Mouse (Mus musculus) lung, adult 2 months (tissue): ENCODE measurements around the gene Lrrc10b. TPM values are rescaled to one million over a fixed set of nuclear protein-coding genes. Genes with fewer than 3 reads are reported as not detected.

Source experiments
- DNase-seq: peaks from one replicate; pipeline ENCODE4 v3.0.0; 2022
- H3K4me1 ChIP-seq: fragments of 200-500 bp; 2 replicates; pipeline ENCODE4 v1.6.1; 2011; ENCODE audit warnings: low read length; ENCODE audit not compliant: control insufficient read depth, insufficient read depth
- H3K4me3 ChIP-seq: fragments of 200-500 bp; replicated peaks from 2 replicates; pipeline ENCODE3; 2011; ENCODE audit warnings: low read depth, mild to moderate bottlenecking, control low read depth, low read length; ENCODE audit errors: extremely low read depth
- CTCF ChIP-seq: fragments of 200-500 bp; IDR thresholded peaks from 2 replicates; pipeline ENCODE4 v1.5.1; 2011; ENCODE audit warnings: mild to moderate bottlenecking, low read length, control low read depth; ENCODE audit not compliant: insufficient read depth
- POLR2A ChIP-seq: fragments of 200-500 bp; IDR thresholded peaks from 2 replicates; pipeline ENCODE4 v1.6.1; 2011; ENCODE audit warnings: low read depth, mild to moderate bottlenecking, control low read depth, low read length, borderline replicate concordance; ENCODE audit errors: extremely low read depth
- WGBS: fragments of 180-500 bp; shearing (Covaris S2); methylation state at CpG from one replicate; pipeline ENCODE4 v1.1.7; 2018; 5-methylcytosine and 5-hydroxymethylcytosine counted together
- polyA plus RNA-seq: library from polyadenylated mRNA; depleted of rRNA; stranded (reverse); fragments of >200 nt; gene quantifications from 2 replicates; pipeline ENCODE4 v1.2.3, GENCODE M21; 2012; rRNA removed

The Lrrc10b gene
- polyA plus RNA-seq, 1 experiment, result 20.6 TPM

DNA sequence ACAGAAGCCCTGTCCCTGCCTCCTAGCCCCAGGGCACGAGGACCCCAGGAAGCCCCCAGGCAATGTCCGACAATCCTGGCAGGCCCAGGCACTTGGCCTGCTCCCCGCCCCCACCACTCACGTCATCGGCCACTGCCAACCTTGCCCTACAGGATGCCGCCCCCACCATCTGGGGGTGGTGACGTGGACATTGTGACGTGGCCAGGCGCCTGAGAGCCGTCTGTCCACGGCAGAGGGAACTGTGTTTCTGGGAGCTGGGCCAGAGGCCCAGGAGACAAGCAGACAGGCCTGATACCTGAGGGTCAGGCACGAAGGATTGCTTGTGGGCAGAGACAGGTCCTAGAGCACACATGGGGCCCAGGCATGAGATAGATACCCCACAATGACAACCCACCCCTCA, 39.8 kb downstream of the Lrrc10b start:
- H3K4me3 ChIP-seq, result no peak overlapping the region

DNA sequence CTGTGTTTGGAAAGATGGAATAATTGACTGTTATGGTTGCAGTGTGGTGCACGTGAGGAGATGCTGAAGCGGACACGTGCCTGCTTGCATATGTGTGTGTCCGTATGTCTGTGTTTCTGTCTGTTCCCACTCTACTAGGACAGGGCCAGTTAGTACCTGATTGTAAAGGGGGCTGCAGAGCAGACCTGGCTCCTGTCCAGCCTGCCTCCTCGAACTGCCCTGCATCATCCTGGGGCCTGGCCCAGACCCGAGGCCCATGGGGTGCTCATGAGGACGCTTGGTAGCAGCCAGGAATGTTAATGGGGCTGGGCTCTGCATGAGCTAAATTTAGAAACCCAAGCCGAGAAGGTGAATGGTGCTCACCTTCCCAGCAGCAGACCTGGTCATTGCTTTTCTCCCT, 40.4 kb downstream of the Lrrc10b start:
- TF ChIP-seq POLR2A (no peak), CTCF (no peak)
- Histone ChIP-seq H3K4me3 (no peak overlapping the region), H3K4me1 (no peaks in the 10 kb centered on the region)
- DNase-seq, result no peak
- WGBS, result 51% methylated on average over 8 of the region's 8 CpGs

More for the DNA sequence above, 39.8 kb downstream of the Lrrc10b start:
- no peak for DNase-seq
- H3K4me1 ChIP-seq, result no peaks in the 10 kb centered on the region
- WGBS, result 49% methylated on average over 12 of the region's 12 CpGs
- TF ChIP-seq POLR2A, result no peak

DNA sequence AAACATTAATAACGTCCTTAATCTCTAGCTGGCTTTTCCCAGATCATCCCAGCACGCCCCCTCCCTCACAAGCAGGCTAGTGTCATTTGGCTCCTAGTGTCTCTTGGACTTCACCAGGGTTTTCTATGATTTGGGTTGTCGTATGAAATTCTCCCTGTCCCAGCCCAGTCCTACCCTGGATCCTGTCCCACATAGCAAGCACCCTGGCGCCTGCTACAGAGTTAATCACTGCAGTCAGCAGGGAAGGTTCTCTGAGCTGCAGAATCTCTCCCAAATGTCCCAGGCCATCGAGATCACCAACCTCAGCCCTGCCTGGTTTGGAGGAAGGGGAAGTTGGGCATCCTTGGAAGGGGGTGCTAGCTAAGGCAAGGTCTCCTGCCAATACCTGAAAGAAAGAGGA, 41.8 kb downstream of the Lrrc10b start:
- WGBS, result 73% methylated on average over 5 of the region's 5 CpGs
- no peak for TF ChIP-seq CTCF
- no peak for TF ChIP-seq POLR2A
- Histone ChIP-seq H3K4me3 (no peak overlapping the region), H3K4me1 (no peaks in the 10 kb centered on the region)
- no peak for DNase-seq

DNA sequence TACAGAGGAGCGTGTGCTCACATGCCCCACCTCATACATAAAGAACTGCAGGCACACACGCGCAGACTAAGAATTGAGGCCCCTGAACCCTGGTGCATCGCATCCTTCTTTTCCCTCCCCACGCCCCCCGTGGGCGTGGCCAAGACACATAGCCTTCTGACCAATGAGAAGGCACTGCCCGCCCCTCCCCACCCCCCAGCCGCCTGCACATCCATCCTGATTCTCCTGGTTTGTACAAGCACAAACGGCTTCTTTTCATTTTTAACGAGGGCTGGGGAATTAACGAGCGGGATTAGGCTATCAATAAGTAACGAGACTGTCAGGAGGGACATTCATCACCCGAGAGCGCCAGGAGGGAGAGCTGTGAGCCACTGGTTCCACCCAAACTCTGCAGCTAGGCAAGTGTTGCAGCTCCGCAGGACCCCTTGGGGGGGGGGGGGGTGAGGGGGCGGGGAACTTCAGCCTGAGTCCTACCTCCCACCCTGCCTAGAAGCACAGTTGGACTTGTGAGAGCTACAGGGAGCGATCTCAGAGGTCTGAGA, 43.5 kb downstream of the Lrrc10b start:
- 8% methylated on average over 19 of the region's 19 CpGs for WGBS
- TF ChIP-seq CTCF (no peak), POLR2A (no peak)

More for the DNA sequence above, 43.5 kb downstream of the Lrrc10b start:
- Histone ChIP-seq H3K4me1 (no peaks in the 10 kb centered on the region), H3K4me3 (no peak overlapping the region)
- DNase-seq, result no peak

Other genes starting within 250 kb of the Lrrc10b start
- gene Myrf, start 216.7 kb downstream of the Lrrc10b start, polyA plus RNA-seq, result 54.8 and 62.8 TPM in 2 replicates
- gene Dagla, start 152.6 kb downstream of the Lrrc10b start, polyA plus RNA-seq, result 15.3 TPM in 2 replicates
- gene Syt7, start 68.4 kb downstream of the Lrrc10b start, polyA plus RNA-seq, result 10.9 and 11.7 TPM in 2 replicates
- 5.4 and 5.9 TPM in 2 replicates for gene Ppp1r32, start 25.5 kb upstream of the Lrrc10b start, polyA plus RNA-seq
- 30.3 and 41.1 TPM in 2 replicates for gene Cpsf7, start 67.8 kb upstream of the Lrrc10b start, polyA plus RNA-seq
- gene Sdhaf2, start 68.7 kb upstream of the Lrrc10b start, polyA plus RNA-seq, result 16.2 and 23.0 TPM in 2 replicates
- 18.8 and 28.6 TPM in 2 replicates for gene Tmem216, start 98.8 kb upstream of the Lrrc10b start, polyA plus RNA-seq
- gene Cyb561a3, start 119.7 kb upstream of the Lrrc10b start, polyA plus RNA-seq, result 88.4 and 113 TPM in 2 replicates
- 8.5 and 11.1 TPM in 2 replicates for gene Tmem138, start 119.9 kb upstream of the Lrrc10b start, polyA plus RNA-seq
- 83.7 and 127 TPM in 2 replicates for gene Ddb1, start 147.9 kb upstream of the Lrrc10b start, polyA plus RNA-seq
- gene Tkfc, start 148.2 kb upstream of the Lrrc10b start, polyA plus RNA-seq, result 8.0 and 9.8 TPM in 2 replicates
- 0.14 and 0.16 TPM in 2 replicates for gene Vwce, start 176.7 kb upstream of the Lrrc10b start, polyA plus RNA-seq
- gene Pga5, start 220.6 kb upstream of the Lrrc10b start, polyA plus RNA-seq, result not detected in 2 replicates
- 33.0 and 39.3 TPM in 2 replicates for gene Vps37c, start 231.3 kb upstream of the Lrrc10b start, polyA plus RNA-seq